8 mouse cellular contexts compared by ENCODE assay signal in the genomic region with DNA sequence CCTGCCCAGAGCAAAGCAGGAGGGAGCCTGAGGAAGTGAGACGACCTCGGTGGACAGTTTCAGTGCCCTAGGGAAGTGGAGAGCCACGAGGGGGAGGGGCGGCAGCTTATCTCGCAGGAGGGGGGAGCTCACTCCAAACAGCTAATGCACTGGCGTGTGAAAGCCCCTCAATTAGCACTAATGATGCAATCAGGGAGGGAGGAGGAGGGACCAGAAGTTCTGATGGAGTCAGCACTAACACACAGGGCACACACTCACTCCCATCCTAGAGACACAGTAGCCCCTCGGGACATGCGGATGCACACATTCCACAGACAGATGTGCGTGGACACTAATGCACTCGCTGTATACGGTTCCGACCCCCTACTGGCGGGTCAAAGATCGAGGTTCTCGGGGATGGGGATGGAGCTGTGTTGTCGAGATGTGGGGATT. TPM values are rescaled to one million over a fixed set of nuclear protein-coding genes. Genes with fewer than 3 reads are reported as not detected.
DNase-seq lines count a peak whose midpoint lies in the region; ATAC-seq and TF ChIP-seq lines count a peak whose summit lies in the region.

No protein-coding gene starts in this region.

- peaks cover 6% of the 10 kb centered on the region for H3K4me1 ChIP-seq in cortical plate, adult 2 months (ENCODE audit: control insufficient read depth, insufficient read depth, low read length)
- peaks cover 37% of the 10 kb centered on the region for H3K4me1 ChIP-seq in heart, embryonic 11.5 days (ENCODE audit: control insufficient read depth, insufficient read depth, low read length)
- H3K4me1 ChIP-seq in kidney, embryonic 14.5 days (ENCODE audit: control insufficient read depth, insufficient read depth, low read length) = peaks cover 43% of the 10 kb centered on the region
- H3K4me1 ChIP-seq in lung, embryonic 15.5 days = peaks cover 51% of the 10 kb centered on the region
- H3K4me1 ChIP-seq in neural tube, embryonic 14.5 days (ENCODE audit: control insufficient read depth, insufficient read depth, low read length) = peaks cover 33% of the 10 kb centered on the region; the same call in 1 of the 2 replicates

- H3K36me3 ChIP-seq in heart, embryonic 11.5 days (ENCODE audit: control insufficient read depth, insufficient read depth, low read length) = no peaks in the 10 kb centered on the region
- no peaks in the 10 kb centered on the region for H3K36me3 ChIP-seq in kidney, embryonic 14.5 days (ENCODE audit: control insufficient read depth, insufficient read depth, low read length)
- no peaks in the 10 kb centered on the region for H3K36me3 ChIP-seq in lung, embryonic 15.5 days
- H3K36me3 ChIP-seq in neural tube, embryonic 14.5 days (ENCODE audit: control insufficient read depth, insufficient read depth, low read length) = no peaks in the 10 kb centered on the region

- no peaks in the 10 kb centered on the region for H3K9me3 ChIP-seq in heart, embryonic 11.5 days (replicated peaks; ENCODE audit: control insufficient read depth, low read length)
- H3K9me3 ChIP-seq in kidney, embryonic 14.5 days (ENCODE audit: control insufficient read depth, low read length) = no peaks in the 10 kb centered on the region
- H3K9me3 ChIP-seq in lung, embryonic 15.5 days = no peaks in the 10 kb centered on the region
- no peaks in the 10 kb centered on the region for H3K9me3 ChIP-seq in neural tube, embryonic 14.5 days (ENCODE audit: control insufficient read depth, low read length)

- H3K27me3 ChIP-seq in heart, embryonic 11.5 days (ENCODE audit: control insufficient read depth, insufficient read depth, low read length) = no peaks in the 10 kb centered on the region
- no peaks in the 10 kb centered on the region for H3K27me3 ChIP-seq in kidney, embryonic 14.5 days (ENCODE audit: control insufficient read depth, insufficient read depth, low read length)
- H3K27me3 ChIP-seq in lung, embryonic 15.5 days = no peaks in the 10 kb centered on the region
- H3K27me3 ChIP-seq in neural tube, embryonic 14.5 days (ENCODE audit: control insufficient read depth, insufficient read depth, low read length) = no peaks in the 10 kb centered on the region

- peak overlapping the region; percentile 85 for H3K4me2 ChIP-seq in heart, embryonic 11.5 days
- peak overlapping the region; percentile 94 for H3K4me2 ChIP-seq in kidney, embryonic 14.5 days (replicated peaks; ENCODE audit: low read depth, low read length)
- peak overlapping the region; percentile 92 for H3K4me2 ChIP-seq in lung, embryonic 15.5 days
- peak overlapping the region; percentile 97 for H3K4me2 ChIP-seq in neural tube, embryonic 14.5 days (ENCODE audit: low read depth, low read length)

- ATAC-seq in heart, embryonic 11.5 days (replicated peaks; ENCODE audit: insufficient number of reproducible peaks, low FRiP score, low TSS enrichment) = peak; percentile 7; the same call in 1 of the 2 replicates
- peak; percentile 58 for ATAC-seq in kidney, embryonic 14.5 days (ENCODE audit: low FRiP score, low TSS enrichment)
- ATAC-seq in lung, embryonic 15.5 days (ENCODE audit: borderline replicate concordance, extremely low read depth, low FRiP score, low TSS enrichment) = peak; percentile 9; the same call in 1 of the 2 replicates
- peak; percentile 53 for ATAC-seq in neural tube, embryonic 14.5 days (ENCODE audit: low read depth)

- no peak for TF ChIP-seq POLR2A in cortical plate, adult 2 months (IDR thresholded peaks at IDR 0.05; ENCODE audit: extremely low read depth, insufficient read depth, low read length)

- H3K9ac ChIP-seq in heart, embryonic 11.5 days (ENCODE audit: low read depth, low read length) = peak overlapping the region; percentile 91
- H3K9ac ChIP-seq in kidney, embryonic 14.5 days (ENCODE audit: low read depth, low read length) = peak overlapping the region; percentile 99
- H3K9ac ChIP-seq in lung, embryonic 15.5 days = peak overlapping the region; percentile 84
- peak overlapping the region; percentile 94; the same call in 1 of the 2 replicates for H3K9ac ChIP-seq in neural tube, embryonic 14.5 days (replicated peaks; ENCODE audit: low read depth, low read length)

- H3K27ac ChIP-seq in cortical plate, adult 2 months (ENCODE audit: insufficient read depth, low read length) = no peak overlapping the region
- H3K27ac ChIP-seq in heart, embryonic 11.5 days (ENCODE audit: low read depth, low read length) = peak overlapping the region; percentile 96
- H3K27ac ChIP-seq in kidney, embryonic 14.5 days (ENCODE audit: low read depth, low read length) = peak overlapping the region; percentile 93
- peak overlapping the region; percentile 64 for H3K27ac ChIP-seq in lung, embryonic 15.5 days
- H3K27ac ChIP-seq in neural tube, embryonic 14.5 days (ENCODE audit: low read depth, low read length) = peak overlapping the region; percentile 82

- WGBS in heart, embryonic 11.5 days (ENCODE audit: insufficient replicate concordance) = under 1% methylated on average over 16 of the region's 16 CpGs
- WGBS in kidney, embryonic 14.5 days = under 1% methylated on average over 16 of the region's 16 CpGs
- under 1% methylated on average over 16 of the region's 16 CpGs for WGBS in lung, embryonic 15.5 days
- under 1% methylated on average over 16 of the region's 16 CpGs for WGBS in neural tube, embryonic 14.5 days

- peak overlapping the region; percentile 42 for H3K4me3 ChIP-seq in cortical plate, adult 2 months (ENCODE audit: insufficient read depth, low read length)
- H3K4me3 ChIP-seq in heart, embryonic 11.5 days (ENCODE audit: low read depth, low read length) = peak overlapping the region; percentile 94
- H3K4me3 ChIP-seq in kidney, embryonic 14.5 days (ENCODE audit: low read length) = peak overlapping the region; percentile 75
- peak overlapping the region; percentile 94 for H3K4me3 ChIP-seq in lung, embryonic 15.5 days
- peak overlapping the region; percentile 72 for H3K4me3 ChIP-seq in neural tube, embryonic 14.5 days (ENCODE audit: low read depth, low read length)

- TF ChIP-seq CTCF in cortical plate, adult 2 months (IDR thresholded peaks at IDR 0.05; ENCODE audit: extremely low read depth, insufficient read depth, low read length) = no peak

- peak; percentile 48 for DNase-seq in urinary bladder, postnatal 14 days (ENCODE audit: low spot score)
- no peak for DNase-seq in urinary bladder, adult 2 months (ENCODE audit: low spot score)
- no peak for DNase-seq in c-Kit-positive CD71-positive TER-119-positive erythroid progenitor cells, embryonic 14.5 days (ENCODE audit: low spot score)

RNA-seq across cellular contexts. Expression of gene Pkdcc, which starts 0.9 kb away (rescaled TPM):
- 65.2 and 69.9 TPM in 2 replicates for polyA plus RNA-seq in urinary bladder, adult 2 months (2012; rRNA removed)
- 19.2 and 21.8 TPM in 2 replicates for polyA plus RNA-seq in cortical plate, adult 2 months (2012; rRNA removed)
- 17.9 and 18.0 TPM in 2 replicates for polyA plus RNA-seq in heart, embryonic 11.5 days (2014; fragmentation: Nextera tagmentation; extraction: Ambion mirVana)
- 48.7 and 82.9 TPM in 2 replicates for polyA plus RNA-seq in kidney, embryonic 14.5 days (2014; fragmentation: Nextera tagmentation; extraction: Ambion mirVana)
- 13.3 and 13.4 TPM in 2 replicates for polyA plus RNA-seq in lung, embryonic 15.5 days (2015; fragmentation: Nextera tagmentation; extraction: Ambion mirVana)
- polyA plus RNA-seq in neural tube, embryonic 14.5 days (2014; fragmentation: Nextera tagmentation; extraction: Ambion mirVana) = 3.9 and 4.8 TPM in 2 replicates

Comparison
In these comparisons a context has a peak if more than half of its experiments do, and no peak if none do; other contexts are left out.
1. H3K4me3 ChIP-seq: peak in every context shown above with its lines; median percentile 94 in heart, embryonic 11.5 days; 94 in lung, embryonic 15.5 days; 75 in kidney, embryonic 14.5 days; 72 in neural tube, embryonic 14.5 days; 42 in cortical plate, adult 2 months.
2. ATAC-seq: peak in every context shown above with its lines; median percentile 58 in kidney, embryonic 14.5 days; 53 in neural tube, embryonic 14.5 days; 9 in lung, embryonic 15.5 days; 7 in heart, embryonic 11.5 days.